Mouse (Mus musculus): ENCODE measurements at regions not wholly inside any gene's neighbourhood (a gene's known extent, or its start where the extent isn't known, plus 50 kb on each side); places are given as distances from the start of the nearest gene placed in this dataset.

GRCm38 (mm10) chr9:117967080-117967479, 73.2 kb upstream of the Azi2 start:
- DNase-seq (ENCODE audit: low spot score in 2 of 2) = no peak

- DNase-seq (ENCODE audit: low spot score in 2 of 2) = peak in 1 of 2 experiments; percentile 7
Observed at GRCm38 (mm10) chr9:117966326-117966989, 73.8 kb upstream of the Azi2 start.

GRCm38 (mm10) chr9:117962088-117963030, 77.9 kb upstream of the Azi2 start:
- DNase-seq (ENCODE audit: low spot score in 2 of 2) = no peak

GRCm38 (mm10) chr9:117959845-117960244, 80.5 kb upstream of the Azi2 start:
- no peak for DNase-seq (ENCODE audit: low spot score in 2 of 2)

- DNase-seq (ENCODE audit: low spot score in 2 of 2) = no peak
Observed at GRCm38 (mm10) chr9:117957195-117957594, 83.1 kb upstream of the Azi2 start.

- no peak for DNase-seq (ENCODE audit: low spot score in 2 of 2)
Observed at GRCm38 (mm10) chr9:117956691-117957090, 83.6 kb upstream of the Azi2 start.

GRCm38 (mm10) chr9:117927466-117927847, 112.8 kb upstream of the Azi2 start:
- DNase-seq (ENCODE audit: low spot score in 2 of 2) = no peak

GRCm38 (mm10) chr9:117926700-117927465, 113.4 kb upstream of the Azi2 start:
- DNase-seq (ENCODE audit: low spot score in 2 of 2) = no peak

GRCm38 (mm10) chr9:117922992-117923391, 117.3 kb upstream of the Azi2 start:
- no peak for DNase-seq (ENCODE audit: low spot score in 2 of 2)

- no peak for DNase-seq (ENCODE audit: low spot score in 2 of 2)
Observed at GRCm38 (mm10) chr9:117907895-117908424, 132.3 kb upstream of the Azi2 start.

- no peak for DNase-seq (ENCODE audit: low spot score in 2 of 2)
Observed at GRCm38 (mm10) chr9:117905045-117905747, 135.1 kb upstream of the Azi2 start.

- no peak for DNase-seq (ENCODE audit: low spot score in 2 of 2)
Observed at GRCm38 (mm10) chr9:117904621-117905020, 135.7 kb upstream of the Azi2 start.

- peak in 1 of 2 experiments; percentile 21 for DNase-seq (ENCODE audit: low spot score in 2 of 2)
Observed at GRCm38 (mm10) chr9:117903025-117903424, 137.3 kb upstream of the Azi2 start.

GRCm38 (mm10) chr9:117902239-117902939, 137.9 kb upstream of the Azi2 start:
- DNase-seq (ENCODE audit: low spot score in 2 of 2) = no peak

- no peak for DNase-seq (ENCODE audit: low spot score in 2 of 2)
Observed at GRCm38 (mm10) chr9:117900631-117901030, 139.7 kb upstream of the Azi2 start.

- DNase-seq (ENCODE audit: low spot score in 2 of 2) = no peak
Observed at GRCm38 (mm10) chr9:117896517-117896916, 143.8 kb upstream of the Azi2 start.

- no peak for DNase-seq (ENCODE audit: low spot score in 2 of 2)
Observed at GRCm38 (mm10) chr9:117892601-117893000, 147.7 kb upstream of the Azi2 start.

GRCm38 (mm10) chr9:117873172-117873571, 167.1 kb upstream of the Azi2 start:
- DNase-seq (ENCODE audit: low spot score in 2 of 2) = no peak

- peak; percentile 13 to 16 for DNase-seq (ENCODE audit: low spot score in 2 of 2)
Observed at GRCm38 (mm10) chr9:117872387-117873081, 167.8 kb upstream of the Azi2 start.

GRCm38 (mm10) chr9:117872021-117872386, 168.3 kb upstream of the Azi2 start:
- no peak for DNase-seq (ENCODE audit: low spot score in 2 of 2)

Data from frontal cortex, postnatal 14 days (tissue).